Mouse (Mus musculus): ENCODE results near the gene Prph2. TPM values are rescaled to one million over a fixed set of nuclear protein-coding genes. Genes with fewer than 3 reads are reported as not detected.

The Prph2 gene
- not detected for total RNA-seq (2021)
- long read RNA-seq, experiment 1 = 0 reads
- long read RNA-seq, experiment 2 = 0 reads

- DNase-seq (ENCODE audit: low spot score in 2 of 2) = no peak
Observed at GRCm38 (mm10) chr17:46910186-46910585, at the start of gene Prph2. Gene Prph2 (plus strand): TSS chr17:46910459.

- DNase-seq (ENCODE audit: low spot score in 2 of 2) = no peak
Observed at GRCm38 (mm10) chr17:46864566-46865195, 45.6 kb upstream of the Prph2 start.

- no peak for DNase-seq (ENCODE audit: low spot score in 2 of 2)
Observed at GRCm38 (mm10) chr17:46866836-46867235, 43.4 kb upstream of the Prph2 start.

- no peak for DNase-seq (ENCODE audit: low spot score in 2 of 2)
Observed at GRCm38 (mm10) chr17:46870204-46870798, 40.0 kb upstream of the Prph2 start.

- DNase-seq (ENCODE audit: low spot score in 2 of 2) = no peak
Observed at GRCm38 (mm10) chr17:46870913-46871312, 39.3 kb upstream of the Prph2 start.

- DNase-seq (ENCODE audit: low spot score in 2 of 2) = no peak
Observed at GRCm38 (mm10) chr17:46872806-46873205, 37.5 kb upstream of the Prph2 start.

- DNase-seq (ENCODE audit: low spot score in 2 of 2) = no peak
Observed at GRCm38 (mm10) chr17:46874133-46874532, 36.1 kb upstream of the Prph2 start.

GRCm38 (mm10) chr17:46875626-46876025 is 34.6 kb upstream of the Prph2 start:
- no peak for DNase-seq (ENCODE audit: low spot score in 2 of 2)

- DNase-seq (ENCODE audit: low spot score in 2 of 2) = no peak
Observed at GRCm38 (mm10) chr17:46876371-46876950, 33.8 kb upstream of the Prph2 start.

- DNase-seq (ENCODE audit: low spot score in 2 of 2) = no peak
Observed at GRCm38 (mm10) chr17:46877061-46877460, 33.2 kb upstream of the Prph2 start.

GRCm38 (mm10) chr17:46879841-46880311 is 30.4 kb upstream of the Prph2 start:
- DNase-seq (ENCODE audit: low spot score in 2 of 2) = no peak

GRCm38 (mm10) chr17:46880322-46880721 is 29.9 kb upstream of the Prph2 start:
- DNase-seq (ENCODE audit: low spot score in 2 of 2) = no peak

- no peak for DNase-seq (ENCODE audit: low spot score in 2 of 2)
Observed at GRCm38 (mm10) chr17:46881728-46882127, 28.5 kb upstream of the Prph2 start.

GRCm38 (mm10) chr17:46883107-46883506 is 27.2 kb upstream of the Prph2 start:
- no peak for DNase-seq (ENCODE audit: low spot score in 2 of 2)

GRCm38 (mm10) chr17:46884766-46885165 is 25.5 kb upstream of the Prph2 start:
- no peak for DNase-seq (ENCODE audit: low spot score in 2 of 2)

- DNase-seq (ENCODE audit: low spot score in 2 of 2) = no peak
Observed at GRCm38 (mm10) chr17:46885218-46885909, 24.9 kb upstream of the Prph2 start.

GRCm38 (mm10) chr17:46885910-46886643 is 24.2 kb upstream of the Prph2 start:
- DNase-seq (ENCODE audit: low spot score in 2 of 2) = no peak

- no peak for DNase-seq (ENCODE audit: low spot score in 2 of 2)
Observed at GRCm38 (mm10) chr17:46888511-46889212, 21.6 kb upstream of the Prph2 start.

GRCm38 (mm10) chr17:46889450-46890084 is 20.7 kb upstream of the Prph2 start:
- peak; percentile 62 to 79 for DNase-seq (ENCODE audit: low spot score in 2 of 2)
